Mouse (Mus musculus) liver, embryonic 13.5 days (tissue): ENCODE measurements around the gene Dnm1. TPM values are rescaled to one million over a fixed set of nuclear protein-coding genes. Genes with fewer than 3 reads are reported as not detected.

Experiments used
- ATAC-seq: fragments of 200-750 bp; cut with Nextera tagmentation; 2 replicates; pipeline ENCODE4 v1.8.0; 2017; ENCODE audit warnings: low read depth, mild to moderate bottlenecking, moderate number of reproducible peaks, moderate library complexity
- DNase-seq: peaks from one replicate; pipeline ENCODE4 v3.0.0; 2022
- H3K27ac ChIP-seq: fragments of 300-500 bp; sonication (generic); 2 replicates; pipeline ENCODE4 v1.5.1; 2015; ENCODE audit warnings: moderate library complexity, mild to moderate bottlenecking, inconsistent platforms
- H3K27me3 ChIP-seq: fragments of 300-500 bp; sonication (generic); 2 replicates; pipeline ENCODE4 v1.6.1; 2015; ENCODE audit warnings: mild to moderate bottlenecking, inconsistent platforms
- H3K36me3 ChIP-seq: fragments of 300-500 bp; sonication (generic); 2 replicates; pipeline ENCODE4 v1.6.1; 2015; ENCODE audit warnings: mild to moderate bottlenecking, inconsistent platforms
- H3K4me1 ChIP-seq: fragments of 300-500 bp; sonication (generic); replicated peaks from 2 replicates; pipeline ENCODE4 v1.6.1; 2015; ENCODE audit warnings: inconsistent platforms
- H3K4me2 ChIP-seq: fragments of 300-500 bp; sonication (generic); 2 replicates; pipeline ENCODE4 v1.6.1; 2015; ENCODE audit warnings: inconsistent platforms, mild to moderate bottlenecking, moderate library complexity
- H3K4me3 ChIP-seq: fragments of 300-500 bp; sonication (generic); replicated peaks from 2 replicates; pipeline ENCODE4 v1.5.1; 2015; ENCODE audit warnings: mild to moderate bottlenecking, inconsistent platforms
- H3K9ac ChIP-seq: fragments of 300-500 bp; sonication (generic); 2 replicates; pipeline ENCODE4 v1.6.1; 2015; ENCODE audit warnings: mild to moderate bottlenecking, inconsistent platforms
- H3K9me3 ChIP-seq: fragments of 300-500 bp; sonication (generic); replicated peaks from 2 replicates; pipeline ENCODE4 v1.6.1; 2016; ENCODE audit warnings: inconsistent platforms
- WGBS: fragments of 180-500 bp; shearing (Covaris S2); methylation state at CpG from one replicate; pipeline ENCODE4 v1.1.7; 2015; ENCODE audit not compliant: insufficient replicate concordance; 5-methylcytosine and 5-hydroxymethylcytosine counted together
- polyA plus RNA-seq: library from polyadenylated mRNA; unstranded; fragments of >200 nt; fragmentation: Nextera tagmentation; extraction: Ambion mirVana; gene quantifications from 2 replicates; pipeline ENCODE4 v1.2.1, GENCODE M21; 2015

The Dnm1 gene
- polyA plus RNA-seq, 1 experiment from 2014 or later = 0.65 TPM

GRCm38 (mm10) chr2:32288371-32288931 is 64.7 kb downstream of the Dnm1 start:
- H3K27me3 ChIP-seq = no peaks in the 10 kb centered on the region
- WGBS = 1% methylated on average over 29 of the region's 29 CpGs
- H3K36me3 ChIP-seq = peaks cover 30% of the 10 kb centered on the region
- H3K4me3 ChIP-seq = peak overlapping the region; percentile 92
- H3K9me3 ChIP-seq = no peaks in the 10 kb centered on the region
- peaks cover 34% of the 10 kb centered on the region for H3K4me1 ChIP-seq
- peak overlapping the region; percentile 83 for H3K27ac ChIP-seq
- ATAC-seq (peak; percentile 61), DNase-seq (no peak)
- H3K4me2 ChIP-seq = peak overlapping the region; percentile 94
- H3K9ac ChIP-seq = peak overlapping the region; percentile 89

- WGBS = under 1% methylated on average over 41 of the region's 41 CpGs
- Histone ChIP-seq H3K27ac (peak within 1 kb of the TSS; percentile 88), H3K4me1 (peaks cover 34% of the 10 kb centered on the region), H3K36me3 (peaks cover 28% of the 10 kb centered on the region), H3K9ac (peak within 1 kb of the TSS; percentile 95), H3K27me3 (no peaks in the 10 kb centered on the region), H3K4me3 (peak within 1 kb of the TSS; percentile 92), H3K4me2 (peak within 1 kb of the TSS; percentile 94), H3K9me3 (no peaks in the 10 kb centered on the region)
- peak; percentile 92 for DNase-seq
- ATAC-seq = peak; percentile 97
Observed at GRCm38 (mm10) chr2:32287923-32288367, 65.2 kb downstream of the Dnm1 start, which contains the start of gene Swi5. Gene Swi5, minus strand, starts transcription at chr2:32288075.

GRCm38 (mm10) chr2:32287334-32287840 is 65.8 kb downstream of the Dnm1 start, which contains the start of gene Golga2:
Gene Golga2, plus strand, starts transcription at chr2:32287384.
- peak; percentile 6 for ATAC-seq
- H3K27me3 ChIP-seq = no peaks in the 10 kb centered on the region
- peak within 1 kb of the TSS; percentile 92 for H3K4me3 ChIP-seq
- peak within 1 kb of the TSS; percentile 95 for H3K9ac ChIP-seq
- H3K36me3 ChIP-seq = peaks cover 25% of the 10 kb centered on the region
- H3K9me3 ChIP-seq = no peaks in the 10 kb centered on the region
- H3K4me2 ChIP-seq = peak within 1 kb of the TSS; percentile 94
- peaks cover 40% of the 10 kb centered on the region for H3K4me1 ChIP-seq
- under 1% methylated on average over 22 of the region's 23 CpGs for WGBS
- DNase-seq = peak; percentile 35
- peak within 1 kb of the TSS; percentile 88 for H3K27ac ChIP-seq

- peaks cover 30% of the 10 kb centered on the region for H3K4me1 ChIP-seq
- H3K36me3 ChIP-seq = peaks cover 54% of the 10 kb centered on the region
- no peak for DNase-seq
- H3K9ac ChIP-seq = no peak overlapping the region
- no peaks in the 10 kb centered on the region for H3K27me3 ChIP-seq
- WGBS = 68% methylated on average over 3 of the region's 3 CpGs
- no peak overlapping the region for H3K4me2 ChIP-seq
- ATAC-seq = no peak
- no peak overlapping the region for H3K4me3 ChIP-seq
- H3K9me3 ChIP-seq = no peaks in the 10 kb centered on the region
- no peak overlapping the region for H3K27ac ChIP-seq
Observed at GRCm38 (mm10) chr2:32283986-32284385, 69.2 kb downstream of the Dnm1 start.

GRCm38 (mm10) chr2:32282727-32283126 is 70.4 kb downstream of the Dnm1 start:
- no peaks in the 10 kb centered on the region for H3K9me3 ChIP-seq
- peaks cover 67% of the 10 kb centered on the region for H3K36me3 ChIP-seq
- DNase-seq = peak; percentile 39
- WGBS = 79% methylated on average over 1 of the region's 1 CpGs
- H3K27me3 ChIP-seq = no peaks in the 10 kb centered on the region
- no peak overlapping the region for H3K9ac ChIP-seq
- peaks cover 25% of the 10 kb centered on the region for H3K4me1 ChIP-seq
- no peak for ATAC-seq
- no peak overlapping the region for H3K27ac ChIP-seq
- H3K4me3 ChIP-seq = no peak overlapping the region
- H3K4me2 ChIP-seq = no peak overlapping the region

GRCm38 (mm10) chr2:32282289-32282688 is 70.8 kb downstream of the Dnm1 start:
- Histone ChIP-seq H3K4me3 (no peak overlapping the region), H3K4me1 (peaks cover 24% of the 10 kb centered on the region), H3K9me3 (no peaks in the 10 kb centered on the region), H3K27ac (no peak overlapping the region), H3K4me2 (no peak overlapping the region), H3K9ac (no peak overlapping the region), H3K27me3 (no peaks in the 10 kb centered on the region), H3K36me3 (peaks cover 69% of the 10 kb centered on the region)
- DNase-seq (no peak), ATAC-seq (no peak)
- 32% methylated on average over 2 of the region's 2 CpGs for WGBS

- Histone ChIP-seq H3K4me3 (no peak overlapping the region), H3K9me3 (no peaks in the 10 kb centered on the region), H3K36me3 (peaks cover 32% of the 10 kb centered on the region), H3K4me2 (no peak overlapping the region), H3K4me1 (no peaks in the 10 kb centered on the region), H3K9ac (no peak overlapping the region), H3K27ac (no peak overlapping the region), H3K27me3 (no peaks in the 10 kb centered on the region)
- DNase-seq (no peak), ATAC-seq (no peak)
- WGBS = 46% methylated on average over 3 of the region's 3 CpGs
Observed at GRCm38 (mm10) chr2:32275823-32276222, 77.3 kb downstream of the Dnm1 start.

- ATAC-seq (no peak), DNase-seq (peak; percentile 51)
- 21% methylated on average over 4 of the region's 4 CpGs for WGBS
- peaks cover 30% of the 10 kb centered on the region for H3K36me3 ChIP-seq
- no peaks in the 10 kb centered on the region for H3K9me3 ChIP-seq
- peaks cover 18% of the 10 kb centered on the region for H3K4me1 ChIP-seq
- H3K4me3 ChIP-seq = peak overlapping the region; percentile 91
- peak overlapping the region; percentile 84 for H3K4me2 ChIP-seq
- H3K9ac ChIP-seq = peak overlapping the region; percentile 94; the same call in 1 of the 2 replicates
- peak overlapping the region; percentile 79 for H3K27ac ChIP-seq
- H3K27me3 ChIP-seq = no peaks in the 10 kb centered on the region
Observed at GRCm38 (mm10) chr2:32260635-32261034, 92.5 kb downstream of the Dnm1 start.

GRCm38 (mm10) chr2:32259657-32260417 is 93.3 kb downstream of the Dnm1 start, which contains the start of gene Uck1:
Gene Uck1, minus strand, starts transcription at chr2:32260159.
- Histone ChIP-seq H3K27me3 (no peaks in the 10 kb centered on the region), H3K4me3 (peak within 1 kb of the TSS; percentile 91), H3K4me2 (peak within 1 kb of the TSS; percentile 84), H3K9me3 (no peaks in the 10 kb centered on the region), H3K4me1 (peaks cover 18% of the 10 kb centered on the region), H3K36me3 (peaks cover 31% of the 10 kb centered on the region), H3K27ac (peak within 1 kb of the TSS; percentile 79), H3K9ac (peak within 1 kb of the TSS; percentile 94)
- WGBS = 1% methylated on average over 59 of the region's 59 CpGs
- DNase-seq (peak; percentile 92), ATAC-seq (peak; percentile 96)

GRCm38 (mm10) chr2:32258887-32259533 is 94.1 kb downstream of the Dnm1 start:
- no peak for ATAC-seq
- H3K27me3 ChIP-seq = no peaks in the 10 kb centered on the region
- DNase-seq = no peak
- peaks cover 39% of the 10 kb centered on the region for H3K36me3 ChIP-seq
- peaks cover 18% of the 10 kb centered on the region for H3K4me1 ChIP-seq
- peak overlapping the region; percentile 94 for H3K9ac ChIP-seq
- H3K4me3 ChIP-seq = peak overlapping the region; percentile 91
- H3K27ac ChIP-seq = peak overlapping the region; percentile 79
- WGBS = 49% methylated on average over 6 of the region's 6 CpGs
- no peaks in the 10 kb centered on the region for H3K9me3 ChIP-seq
- H3K4me2 ChIP-seq = peak overlapping the region; percentile 84
